Mouse (Mus musculus) neutrophil, adult 65 days (primary cell): ENCODE results near the gene S100pbp. TPM values are rescaled to one million over a fixed set of nuclear protein-coding genes. Genes with fewer than 3 reads are reported as not detected.

Source experiments
- total RNA-seq: library from RNA; stranded (reverse); gene quantifications from 2 replicates; pipeline ENCODE4 v1.2.4, GENCODE M21; 2023

S100pbp gene
- 6.7 and 6.9 TPM in 2 replicates for total RNA-seq

DNA sequence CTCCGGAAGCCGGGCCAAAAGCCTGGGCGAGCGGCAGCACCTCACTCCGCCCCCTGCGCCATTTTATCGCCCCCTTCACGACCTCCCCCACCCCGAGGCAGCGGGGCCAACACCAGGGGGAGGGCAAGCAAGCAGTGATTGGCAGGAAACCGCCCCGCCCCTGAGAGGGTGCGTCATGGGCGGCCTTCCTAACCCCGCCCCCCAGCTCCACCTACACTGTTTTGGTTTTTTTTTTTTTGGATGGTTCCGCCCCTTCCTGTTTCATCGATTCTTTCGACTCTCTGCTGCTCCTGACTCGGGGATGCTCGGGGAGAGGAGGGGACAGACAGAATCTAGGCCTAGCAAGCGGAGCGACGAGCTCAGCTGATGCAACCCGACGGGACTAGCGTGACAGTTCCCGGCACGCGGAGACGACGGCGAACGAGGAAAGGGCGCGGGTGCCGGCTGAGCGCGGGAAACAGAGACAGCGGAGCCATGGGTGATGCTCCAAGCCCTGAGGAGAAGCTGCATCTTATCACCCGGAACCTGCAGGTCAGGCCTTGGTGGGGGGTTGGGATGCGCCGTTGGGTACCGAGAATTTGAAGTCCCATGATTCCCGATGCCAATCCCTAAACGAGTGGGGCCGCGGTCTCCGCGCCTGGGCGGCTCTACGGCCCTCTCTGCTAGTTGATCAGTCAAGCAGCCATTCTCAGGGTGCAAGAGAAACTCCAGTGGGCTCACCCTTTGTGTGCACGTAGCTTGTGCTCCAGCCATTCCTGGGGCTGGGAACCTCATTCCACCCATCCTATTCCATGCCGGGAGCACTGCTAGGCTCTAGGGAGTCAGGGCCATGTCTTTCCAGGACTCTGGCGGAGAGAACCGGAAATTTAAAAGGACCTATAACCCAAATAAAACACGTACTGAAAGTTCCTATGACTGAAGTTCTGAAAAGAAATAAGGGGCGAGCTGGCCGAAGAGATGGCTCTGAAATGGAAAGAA, at the start of gene S100pbp, which contains the start of gene Yars:
S100pbp (minus strand) TSS at position 186 of the 978 bp plus-strand sequence.
Yars (plus strand) TSS at position 219 of the 978 bp plus-strand sequence.

DNA sequence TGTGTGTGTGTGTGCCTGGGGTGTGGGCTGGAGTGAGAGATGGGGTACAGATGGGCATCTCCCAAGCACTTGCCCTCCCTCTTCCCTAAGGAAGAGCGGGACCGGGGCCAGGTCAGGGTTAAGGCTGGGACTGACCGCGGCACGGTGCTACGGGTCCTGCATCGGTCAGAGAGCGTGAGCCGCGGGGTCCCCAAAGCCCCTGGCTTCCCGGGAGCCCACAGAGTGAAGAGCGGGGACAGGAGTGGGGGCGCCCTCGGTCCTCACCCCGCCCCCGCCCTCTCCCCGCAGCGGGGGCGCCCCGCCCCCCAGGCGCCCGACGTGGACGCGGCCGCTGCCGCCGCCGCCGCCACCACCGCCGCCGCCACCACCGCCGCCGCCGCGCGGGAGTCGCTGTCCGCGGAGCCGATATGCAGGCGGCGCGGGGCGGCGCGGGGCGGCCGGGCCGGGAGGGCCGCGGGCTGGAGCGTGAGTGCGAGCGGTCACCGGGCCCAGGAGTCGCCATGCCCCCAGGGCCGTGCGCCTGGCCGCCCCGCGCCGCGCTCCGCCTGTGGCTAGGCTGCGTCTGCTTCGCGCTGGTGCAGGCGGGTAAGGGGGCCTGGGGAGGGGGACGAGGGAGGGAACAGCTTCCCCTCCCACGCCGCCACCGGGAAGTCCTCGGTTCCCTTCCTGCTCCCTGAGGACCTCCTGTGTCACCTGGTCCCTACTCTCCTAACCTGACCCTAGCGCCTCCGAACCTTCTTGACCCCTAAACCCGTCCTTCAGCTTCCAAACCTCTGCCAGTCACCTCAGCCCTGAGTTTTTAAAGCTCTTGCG, 52.7 kb downstream of the S100pbp start, which contains the start of gene Fndc5:
Fndc5 (plus strand) TSS at position 421 of the 813 bp plus-strand sequence.

DNA sequence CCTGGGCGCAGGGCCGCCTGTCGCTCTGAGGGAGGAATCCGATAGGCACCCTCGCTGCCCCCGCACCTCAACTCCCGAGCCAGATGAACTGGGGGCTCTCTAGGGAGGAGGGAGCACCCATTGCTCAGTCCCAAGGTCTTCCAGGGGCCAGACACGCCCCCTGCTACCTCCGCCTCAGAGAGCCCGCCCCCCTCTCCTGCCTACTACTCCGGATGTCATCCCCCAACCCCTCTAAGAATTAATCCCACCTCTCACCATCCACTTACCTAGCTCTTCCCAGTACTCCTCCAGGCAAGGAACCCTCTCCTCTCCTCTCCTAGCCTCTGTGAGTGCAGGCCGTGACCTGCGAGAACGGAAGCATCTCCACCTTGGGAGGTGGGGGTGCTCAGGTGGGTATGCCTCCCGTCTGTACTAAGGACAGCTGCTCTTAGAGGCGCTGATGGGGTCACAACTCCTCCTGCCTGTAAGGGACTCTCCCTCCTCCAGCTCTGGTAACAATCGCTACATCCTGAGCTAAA, 67.9 kb downstream of the S100pbp start, which contains the start of gene Hpca:
Hpca (minus strand) TSS at position 468 of the 518 bp plus-strand sequence.

DNA sequence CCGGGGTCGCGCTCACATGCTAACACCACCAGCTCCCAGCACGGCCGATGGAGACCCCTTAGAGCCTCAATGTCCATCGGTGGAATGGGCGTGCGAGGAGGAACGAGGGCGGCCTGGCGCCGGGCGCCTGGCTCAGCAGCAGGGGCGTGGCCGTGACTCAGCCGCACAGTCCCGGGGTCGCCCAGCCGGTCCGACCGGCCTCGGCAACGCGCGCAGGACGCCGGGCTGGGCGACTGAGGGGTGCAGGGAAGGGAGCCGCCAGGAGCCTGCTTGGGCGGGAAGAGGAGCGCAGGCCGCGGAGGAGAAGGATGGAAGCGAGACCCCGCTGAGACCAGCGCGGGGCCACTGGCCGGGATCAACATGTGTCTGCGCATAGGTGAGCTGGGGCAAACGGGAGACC, 84.2 kb downstream of the S100pbp start, which contains the start of gene Tmem54:
Tmem54 (plus strand) TSS at position 193 of the 400 bp plus-strand sequence.

Other genes with a start within 250 kb of the S100pbp start
- 0.44 and 0.59 TPM in 2 replicates for gene Azin2, start 227.3 kb downstream of the S100pbp start, total RNA-seq
- gene Ak2, start 197.8 kb downstream of the S100pbp start, total RNA-seq: 134 and 165 TPM in 2 replicates
- 153 and 187 TPM in 2 replicates for gene Rnf19b, start 131.5 kb downstream of the S100pbp start, total RNA-seq
- gene Tmem54, start 84.2 kb downstream of the S100pbp start, total RNA-seq: 0.52 TPM in 1 of 2 replicates, not detected in the other
- gene Hpca, start 67.7 kb downstream of the S100pbp start, total RNA-seq: not detected in 2 replicates
- not detected in 2 replicates for gene Fndc5, start 52.7 kb downstream of the S100pbp start, total RNA-seq
- 26.2 and 32.9 TPM in 2 replicates for gene Yars, start within 50 bp of the S100pbp start, total RNA-seq
- 0.19 TPM in 1 of 2 replicates, not detected in the other for gene C77080, start 71.7 kb upstream of the S100pbp start, total RNA-seq
- not detected in 2 replicates for gene Sync, start 97.9 kb upstream of the S100pbp start, total RNA-seq
- gene Rbbp4, start 145.6 kb upstream of the S100pbp start, total RNA-seq: 112 and 125 TPM in 2 replicates
- gene Zbtb8os, start 146.0 kb upstream of the S100pbp start, total RNA-seq: 16.3 and 19.3 TPM in 2 replicates
- 0.50 and 1.4 TPM in 2 replicates for gene Zbtb8a, start 188.4 kb upstream of the S100pbp start, total RNA-seq